Mouse (Mus musculus): Measurements from ENCODE around the gene Maco1. TPM values are rescaled to one million over a fixed set of nuclear protein-coding genes. Genes with fewer than 3 reads are reported as not detected.

The Maco1 gene
- polyA plus RNA-seq, 1 experiment from 2014 or later, result 93.2 TPM

DNA sequence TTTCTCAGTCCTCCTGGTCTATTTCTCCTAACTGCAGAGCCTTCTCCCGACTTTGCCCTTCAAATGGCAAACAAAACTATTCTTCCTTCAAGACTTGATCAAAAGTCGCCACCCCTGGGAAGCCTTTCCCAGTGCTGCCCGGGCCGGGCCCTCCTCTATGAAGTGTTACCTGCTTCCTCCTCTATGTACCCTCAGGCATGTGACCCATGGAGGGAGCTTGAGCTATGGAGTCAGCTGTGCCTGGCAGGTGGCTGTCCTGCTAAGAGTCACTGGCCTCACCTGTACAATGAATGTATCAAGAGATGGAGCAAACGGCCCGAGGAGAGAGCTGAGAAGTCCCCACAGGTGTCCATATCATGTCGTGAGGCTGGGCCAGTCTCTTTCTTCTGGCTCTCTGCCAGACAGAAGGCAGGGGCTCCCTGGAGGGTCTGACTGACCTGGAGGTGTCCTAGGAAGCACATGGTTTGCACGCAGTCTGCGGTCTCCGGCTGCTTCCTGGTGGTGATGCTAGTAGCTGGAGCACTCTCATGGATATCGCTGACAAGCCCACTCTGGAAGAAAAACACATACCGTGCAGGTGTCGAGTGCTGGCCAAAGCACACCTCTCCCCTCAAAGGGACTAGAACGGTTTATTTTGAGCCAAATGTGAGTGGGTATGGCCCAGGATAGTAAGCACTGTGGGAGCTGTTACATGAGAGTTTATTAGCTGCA lies 77.8 kb downstream of the Maco1 start:
- no peak overlapping the region for H3K9ac ChIP-seq
- H3K36me3 ChIP-seq (replicated peaks; ENCODE audit: control insufficient read depth, insufficient read depth), result no peaks in the 10 kb centered on the region
- H3K9me3 ChIP-seq (ENCODE audit: control insufficient read depth, low read length), result no peaks in the 10 kb centered on the region
- H3K4me2 ChIP-seq (replicated peaks), result no peak overlapping the region
- no peak for ATAC-seq (ENCODE audit: low FRiP score)
- no peak for DNase-seq (ENCODE audit: low spot score)
- H3K27me3 ChIP-seq (ENCODE audit: control insufficient read depth, insufficient read depth, low read length), result no peaks in the 10 kb centered on the region
- H3K4me1 ChIP-seq (replicated peaks; ENCODE audit: control insufficient read depth, insufficient read depth, low read length), result no peaks in the 10 kb centered on the region
- WGBS, result 57% methylated on average over 14 of the region's 14 CpGs
- no peak overlapping the region for H3K4me3 ChIP-seq (replicated peaks; ENCODE audit: low read length)
- H3K27ac ChIP-seq, result no peak overlapping the region

DNA sequence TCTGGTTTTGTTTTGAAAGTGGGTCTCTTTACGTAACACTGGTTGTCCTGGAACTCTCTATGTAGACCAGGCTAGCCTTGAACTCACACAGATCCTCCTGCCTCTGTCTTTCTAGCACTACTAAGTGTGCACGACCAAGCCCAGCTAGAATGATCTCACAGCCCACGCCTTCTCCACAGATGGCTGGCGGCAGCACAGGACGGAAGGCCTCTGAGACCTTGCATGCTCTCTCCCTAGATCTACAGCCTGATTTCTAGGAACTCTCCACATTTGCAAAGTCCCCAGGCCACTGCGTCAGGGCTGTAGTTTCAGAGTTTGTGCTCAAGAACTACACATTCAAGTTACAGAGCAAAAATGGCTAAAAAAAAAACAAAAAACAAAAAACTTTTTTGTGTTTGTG lies 79.0 kb downstream of the Maco1 start:
- WGBS, result 86% methylated on average over 6 of the region's 6 CpGs
- no peaks in the 10 kb centered on the region for H3K9me3 ChIP-seq (ENCODE audit: control insufficient read depth, low read length)
- no peaks in the 10 kb centered on the region for H3K4me1 ChIP-seq (replicated peaks; ENCODE audit: control insufficient read depth, insufficient read depth, low read length)
- H3K9ac ChIP-seq, result no peak overlapping the region
- no peaks in the 10 kb centered on the region for H3K36me3 ChIP-seq (replicated peaks; ENCODE audit: control insufficient read depth, insufficient read depth)
- no peak overlapping the region for H3K4me2 ChIP-seq (replicated peaks)
- no peak overlapping the region for H3K27ac ChIP-seq
- DNase-seq (ENCODE audit: low spot score) (no peak), ATAC-seq (ENCODE audit: low FRiP score) (no peak)
- H3K4me3 ChIP-seq (replicated peaks; ENCODE audit: low read length), result no peak overlapping the region
- peaks cover 9% of the 10 kb centered on the region for H3K27me3 ChIP-seq (ENCODE audit: control insufficient read depth, insufficient read depth, low read length)

DNA sequence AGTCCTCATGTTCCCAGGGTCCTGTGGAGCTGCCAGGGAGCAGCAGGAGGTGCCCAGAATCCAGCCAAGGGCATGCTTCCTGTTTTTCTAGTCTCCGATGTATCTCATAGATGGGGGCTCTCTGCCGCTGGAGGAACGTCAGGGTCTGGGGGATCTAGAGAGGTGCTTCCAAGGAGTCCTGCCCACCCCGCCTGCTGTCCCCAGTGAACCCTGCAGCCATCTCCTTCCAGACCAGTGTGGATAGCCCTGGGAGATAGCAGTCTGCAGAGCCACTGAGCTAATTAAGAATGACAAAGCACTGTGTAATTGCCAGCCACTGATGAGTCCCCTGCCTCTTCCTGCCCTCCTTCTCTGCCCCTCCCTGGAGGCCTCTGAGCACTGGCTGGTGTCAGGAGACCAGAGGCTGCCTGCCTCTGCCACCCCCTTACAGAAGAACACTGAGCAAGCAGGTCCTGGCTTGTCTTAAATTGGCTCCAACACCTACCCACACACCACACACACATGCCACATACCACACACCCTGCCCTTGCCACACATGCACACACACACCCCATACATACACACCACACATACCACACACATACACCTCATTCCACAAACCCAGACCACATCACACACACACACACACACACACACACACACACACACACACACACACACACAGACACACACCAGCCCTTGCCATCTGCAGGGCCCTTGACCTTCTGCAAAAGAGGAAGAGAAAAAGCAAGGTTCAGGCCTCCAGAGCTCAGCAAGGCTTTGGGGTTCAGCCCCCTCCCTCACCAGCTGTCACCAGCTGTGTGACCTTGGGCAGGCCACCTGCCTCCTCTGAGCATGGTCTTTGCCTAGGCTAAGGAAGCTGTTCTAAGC lies 80.1 kb downstream of the Maco1 start:
- no peaks in the 10 kb centered on the region for H3K36me3 ChIP-seq (replicated peaks; ENCODE audit: control insufficient read depth, insufficient read depth)
- no peak overlapping the region for H3K27ac ChIP-seq
- no peak overlapping the region for H3K9ac ChIP-seq
- DNase-seq (ENCODE audit: low spot score), result no peak
- 40% methylated on average over 4 of the region's 4 CpGs for WGBS
- no peak for ATAC-seq (ENCODE audit: low FRiP score)
- H3K27me3 ChIP-seq (ENCODE audit: control insufficient read depth, insufficient read depth, low read length), result peaks cover 20% of the 10 kb centered on the region
- no peaks in the 10 kb centered on the region for H3K9me3 ChIP-seq (ENCODE audit: control insufficient read depth, low read length)
- no peak overlapping the region for H3K4me2 ChIP-seq (replicated peaks)
- H3K4me1 ChIP-seq (replicated peaks; ENCODE audit: control insufficient read depth, insufficient read depth, low read length), result no peaks in the 10 kb centered on the region
- no peak overlapping the region for H3K4me3 ChIP-seq (replicated peaks; ENCODE audit: low read length)

DNA sequence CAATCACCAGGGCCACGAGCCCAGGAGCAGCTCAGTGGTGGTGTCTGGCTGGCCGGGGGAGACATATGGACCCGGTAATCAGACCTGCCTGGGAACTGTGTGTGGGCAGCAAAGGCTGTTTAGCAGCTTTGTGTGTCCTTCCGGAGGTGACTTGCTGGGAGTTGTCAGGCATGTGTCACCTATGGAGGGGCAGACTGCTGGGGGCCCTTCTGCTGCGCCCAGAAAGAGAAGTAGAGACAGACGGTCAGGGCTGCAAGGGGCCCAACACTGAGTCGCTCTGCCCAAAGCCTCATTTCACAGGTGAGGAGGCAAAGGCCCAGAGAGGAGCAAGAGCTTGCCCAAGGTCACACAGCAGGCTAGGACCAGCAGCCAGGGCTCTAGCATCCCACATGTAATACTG lies 83.3 kb downstream of the Maco1 start:
- no peak for ATAC-seq (ENCODE audit: low FRiP score)
- Histone ChIP-seq H3K4me2 (replicated peaks) (no peak overlapping the region), H3K27ac (no peak overlapping the region), H3K27me3 (ENCODE audit: control insufficient read depth, insufficient read depth, low read length) (peaks cover 49% of the 10 kb centered on the region), H3K9ac (no peak overlapping the region), H3K4me3 (replicated peaks; ENCODE audit: low read length) (no peak overlapping the region), H3K9me3 (ENCODE audit: control insufficient read depth, low read length) (no peaks in the 10 kb centered on the region), H3K4me1 (replicated peaks; ENCODE audit: control insufficient read depth, insufficient read depth, low read length) (peaks cover 9% of the 10 kb centered on the region), H3K36me3 (replicated peaks; ENCODE audit: control insufficient read depth, insufficient read depth) (no peaks in the 10 kb centered on the region)
- 84% methylated on average over 7 of the region's 7 CpGs for WGBS
- no peak for DNase-seq (ENCODE audit: low spot score)

DNA sequence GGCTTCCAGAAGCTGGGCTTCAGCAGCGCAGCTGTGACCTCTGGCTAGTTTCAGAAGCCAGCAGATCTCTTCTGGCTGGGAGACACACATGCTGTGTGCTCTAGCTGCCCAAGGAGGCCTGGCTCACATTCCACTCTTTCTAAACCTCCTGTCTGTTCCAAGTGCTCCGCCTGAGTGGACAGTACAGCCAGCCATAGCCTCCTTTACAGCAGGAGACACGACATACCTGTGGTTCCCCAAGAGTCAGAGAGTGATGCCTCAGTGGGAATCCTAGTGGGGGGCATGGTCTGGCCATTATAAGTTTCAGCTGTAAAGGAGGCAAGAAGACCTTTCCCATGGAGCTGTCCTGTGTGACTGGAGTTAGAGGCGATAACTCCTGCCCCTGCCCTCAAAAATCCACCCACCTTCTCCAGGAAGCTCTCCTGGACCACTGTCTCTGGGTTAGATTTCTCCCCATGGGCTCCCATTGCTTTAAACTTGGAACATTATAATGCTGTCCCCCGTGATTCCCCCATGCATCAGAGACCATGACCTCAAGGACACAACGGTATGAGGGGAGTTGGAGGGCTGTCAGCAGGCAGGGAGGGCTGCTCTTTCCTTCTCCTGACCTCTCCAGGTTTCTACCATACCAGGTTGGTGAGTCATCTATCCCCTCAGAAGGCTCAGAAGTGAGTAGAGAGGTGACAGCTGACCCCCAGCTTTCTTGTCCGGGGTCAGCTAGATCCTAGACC lies 83.9 kb downstream of the Maco1 start:
- 67% methylated on average over 7 of the region's 7 CpGs for WGBS
- Histone ChIP-seq H3K36me3 (replicated peaks; ENCODE audit: control insufficient read depth, insufficient read depth) (no peaks in the 10 kb centered on the region), H3K4me2 (replicated peaks) (no peak overlapping the region), H3K4me3 (replicated peaks; ENCODE audit: low read length) (no peak overlapping the region), H3K27ac (no peak overlapping the region), H3K9ac (no peak overlapping the region), H3K4me1 (replicated peaks; ENCODE audit: control insufficient read depth, insufficient read depth, low read length) (peaks cover 9% of the 10 kb centered on the region), H3K27me3 (ENCODE audit: control insufficient read depth, insufficient read depth, low read length) (peaks cover 49% of the 10 kb centered on the region), H3K9me3 (ENCODE audit: control insufficient read depth, low read length) (no peaks in the 10 kb centered on the region)
- ATAC-seq (ENCODE audit: low FRiP score) (no peak), DNase-seq (ENCODE audit: low spot score) (no peak)

DNA sequence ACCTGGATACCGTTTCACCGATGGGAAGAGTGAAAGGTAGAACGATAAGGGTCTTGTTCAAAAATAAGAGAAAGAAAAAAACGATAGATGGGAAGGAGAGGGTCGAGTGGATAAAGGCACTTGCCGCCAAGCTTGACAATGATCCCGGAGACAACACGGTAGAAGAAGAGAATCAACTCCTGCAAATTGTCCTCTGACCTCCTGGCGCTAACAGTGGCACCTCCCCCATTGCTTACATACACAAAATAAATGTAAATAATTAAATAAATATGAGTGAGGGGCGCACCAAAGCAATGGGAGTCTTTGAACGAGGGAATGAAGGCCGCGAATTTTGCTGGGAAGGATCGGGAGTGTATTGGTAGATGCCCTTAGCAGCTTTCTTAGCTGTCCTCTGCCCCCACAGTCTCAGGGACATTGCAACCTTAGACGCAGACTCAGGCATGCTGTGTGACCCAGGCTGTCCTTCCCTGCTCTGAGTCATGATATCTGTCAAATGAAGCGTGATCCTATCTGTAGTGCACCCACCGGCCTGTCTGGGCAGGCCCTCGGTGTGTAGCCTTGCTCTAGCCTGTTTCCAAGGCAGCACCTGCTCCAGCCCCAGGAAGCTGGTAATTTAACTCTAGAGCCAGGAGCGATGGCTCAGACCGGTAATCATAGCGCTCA lies 84.8 kb downstream of the Maco1 start:
- peaks cover 49% of the 10 kb centered on the region for H3K27me3 ChIP-seq (ENCODE audit: control insufficient read depth, insufficient read depth, low read length)
- peak overlapping the region; percentile 55; the same call in 1 of the 2 replicates for H3K9ac ChIP-seq
- H3K4me1 ChIP-seq (replicated peaks; ENCODE audit: control insufficient read depth, insufficient read depth, low read length), result peaks cover 9% of the 10 kb centered on the region
- 10% methylated on average over 21 of the region's 21 CpGs for WGBS
- H3K4me3 ChIP-seq (replicated peaks; ENCODE audit: low read length), result peak overlapping the region; percentile 47
- H3K4me2 ChIP-seq (replicated peaks), result peak overlapping the region; percentile 84
- no peaks in the 10 kb centered on the region for H3K9me3 ChIP-seq (ENCODE audit: control insufficient read depth, low read length)
- H3K27ac ChIP-seq, result no peak overlapping the region
- H3K36me3 ChIP-seq (replicated peaks; ENCODE audit: control insufficient read depth, insufficient read depth), result no peaks in the 10 kb centered on the region
- no peak for DNase-seq (ENCODE audit: low spot score)
- no peak for ATAC-seq (ENCODE audit: low FRiP score)

DNA sequence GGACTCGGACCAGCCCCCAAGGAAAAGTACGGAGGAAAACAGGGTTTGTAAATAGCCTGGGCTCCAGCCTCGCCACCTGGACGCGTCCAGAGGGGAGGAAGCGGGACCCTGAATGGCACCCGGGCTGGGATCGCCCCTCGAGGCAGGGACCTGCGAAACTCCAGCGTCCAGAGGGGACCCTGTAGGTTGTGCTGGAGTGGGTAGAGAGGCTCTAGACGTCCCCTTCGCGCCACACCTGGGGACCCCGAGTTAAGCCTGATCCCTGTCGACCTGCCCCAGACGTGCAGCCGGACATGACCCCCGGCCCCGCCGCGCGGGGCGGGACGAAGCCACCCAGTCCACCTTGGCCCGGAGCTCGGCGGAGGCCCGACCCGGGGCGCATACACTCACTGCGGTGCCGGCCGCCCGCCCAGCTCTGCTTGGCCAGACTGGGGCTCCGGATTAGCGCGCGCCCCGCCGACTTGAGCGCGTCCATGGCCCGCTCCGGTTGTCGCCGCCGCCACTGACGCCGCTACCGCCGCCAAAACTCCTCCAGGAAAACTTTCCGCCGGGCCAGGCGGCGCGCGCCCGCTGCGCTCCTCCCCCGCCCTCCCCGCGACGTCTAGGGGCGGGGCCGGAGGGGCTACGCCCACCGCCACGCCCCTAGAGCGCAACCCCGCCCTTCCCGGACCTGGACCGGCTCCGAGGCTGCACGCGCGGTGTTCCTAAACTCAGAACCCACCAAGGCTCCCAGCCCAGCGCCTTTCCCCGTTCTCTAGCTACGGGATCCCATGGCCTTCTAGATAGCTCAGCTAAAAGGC lies 85.5 kb downstream of the Maco1 start, which contains the start of gene Ldlrap1:
TSS of gene Ldlrap1 (minus strand) at position 599 of the 800 bp plus-strand sequence.
- no peaks in the 10 kb centered on the region for H3K9me3 ChIP-seq (ENCODE audit: control insufficient read depth, low read length)
- peaks cover 49% of the 10 kb centered on the region for H3K27me3 ChIP-seq (ENCODE audit: control insufficient read depth, insufficient read depth, low read length)
- no peak within 1 kb of the TSS for H3K27ac ChIP-seq
- under 1% methylated on average over 72 of the region's 80 CpGs for WGBS
- peak within 1 kb of the TSS; percentile 84 for H3K4me2 ChIP-seq (replicated peaks)
- peak within 1 kb of the TSS; percentile 47 for H3K4me3 ChIP-seq (replicated peaks; ENCODE audit: low read length)
- peaks cover 9% of the 10 kb centered on the region for H3K4me1 ChIP-seq (replicated peaks; ENCODE audit: control insufficient read depth, insufficient read depth, low read length)
- ATAC-seq (ENCODE audit: low FRiP score), result peak; percentile 71
- peak within 1 kb of the TSS; percentile 55 for H3K9ac ChIP-seq
- peak; percentile 59 for DNase-seq (ENCODE audit: low spot score)
- H3K36me3 ChIP-seq (replicated peaks; ENCODE audit: control insufficient read depth, insufficient read depth), result no peaks in the 10 kb centered on the region

DNA sequence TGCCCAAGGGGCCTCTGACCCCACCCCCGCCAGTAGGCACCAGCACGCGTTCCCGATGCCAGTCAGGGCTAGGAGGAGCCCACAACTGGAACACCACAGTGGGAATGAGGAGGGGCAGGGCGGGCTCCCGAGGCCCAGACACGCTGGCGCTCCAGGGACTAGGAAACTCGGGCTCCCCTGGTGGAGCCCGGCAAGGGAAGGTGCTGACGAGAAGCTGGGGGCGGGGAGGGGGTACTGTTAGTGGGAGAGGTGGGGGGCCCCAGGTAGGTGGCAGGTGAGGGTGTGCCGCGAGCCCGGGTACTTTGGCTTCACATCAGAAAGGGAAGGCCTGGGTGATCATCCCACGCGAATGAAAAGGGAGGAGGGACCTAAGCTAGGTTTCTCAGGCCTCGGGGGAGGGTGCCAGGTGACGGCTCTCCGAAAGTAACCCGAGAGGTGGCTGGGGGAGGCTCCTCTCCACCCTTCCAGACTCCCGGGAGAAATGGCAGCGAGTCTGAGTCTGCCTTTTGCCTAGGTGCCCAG lies 86.2 kb downstream of the Maco1 start:
- Histone ChIP-seq H3K27me3 (ENCODE audit: control insufficient read depth, insufficient read depth, low read length) (peaks cover 49% of the 10 kb centered on the region), H3K4me2 (replicated peaks) (peak overlapping the region; percentile 84), H3K4me1 (replicated peaks; ENCODE audit: control insufficient read depth, insufficient read depth, low read length) (peaks cover 9% of the 10 kb centered on the region), H3K27ac (no peak overlapping the region), H3K36me3 (replicated peaks; ENCODE audit: control insufficient read depth, insufficient read depth) (no peaks in the 10 kb centered on the region), H3K4me3 (replicated peaks; ENCODE audit: low read length) (peak overlapping the region; percentile 47), H3K9ac (peak overlapping the region; percentile 55), H3K9me3 (ENCODE audit: control insufficient read depth, low read length) (no peaks in the 10 kb centered on the region)
- no peak for DNase-seq (ENCODE audit: low spot score)
- no peak for ATAC-seq (ENCODE audit: low FRiP score)
- WGBS, result 3% methylated on average over 23 of the region's 23 CpGs
